In the genomic region with DNA sequence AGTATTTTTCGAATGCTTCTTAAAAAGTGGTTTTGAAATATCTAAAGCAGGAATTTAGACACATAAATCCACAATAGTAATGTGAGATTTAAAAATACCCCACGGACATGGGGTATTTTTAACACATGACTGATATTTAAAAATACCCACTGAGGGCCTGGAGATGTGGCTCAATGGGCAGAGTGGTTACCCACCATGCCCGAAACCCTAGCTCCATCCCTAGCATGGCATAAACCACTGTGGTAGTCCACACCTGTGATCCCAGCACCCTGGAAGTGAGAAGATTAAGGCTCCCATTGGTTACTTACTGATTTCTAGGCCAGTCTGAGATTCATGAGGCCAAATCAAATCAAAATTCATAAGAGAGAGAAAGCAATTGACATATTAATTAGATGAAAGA, we compare ENCODE assay signal across 17 mouse cellular contexts. TPM values are rescaled to one million over a fixed set of nuclear protein-coding genes. Genes with fewer than 3 reads are reported as not detected.
"Had no signal": no experiment of that assay in that cellular context is flagged by ENCODE, and none has a peak within 500 bp of the region (broad histone marks: within the 10 kb centered on the region; RNA-seq: fewer than 3 reads in every experiment).

No protein-coding gene starts in this region.

- H3K4me1 ChIP-seq: limb, embryonic 12.5 days had no signal

- H3K36me3 ChIP-seq: limb, embryonic 12.5 days; midbrain, embryonic 12.5 days; neural tube, embryonic 15.5 days had no signal

- H3K9me3 ChIP-seq: midbrain, embryonic 12.5 days; neural tube, embryonic 15.5 days had no signal

- H3K27ac ChIP-seq: layer of hippocampus, adult 2 months; limb, embryonic 12.5 days; liver, embryonic 14.5 days; midbrain, embryonic 12.5 days; neural tube, embryonic 15.5 days; stomach, postnatal 0 days had no signal

- H3K27me3 ChIP-seq: neural tube, embryonic 15.5 days had no signal

- H3K4me2 ChIP-seq: limb, embryonic 12.5 days; midbrain, embryonic 12.5 days; neural tube, embryonic 15.5 days had no signal

- DNase-seq: kidney, postnatal 10 days; kidney, postnatal 4 days; liver; lung, adult 18-20 months; right cerebral cortex, adult 18-20 months; right cerebral cortex, postnatal 25 days had no signal

- H3K9ac ChIP-seq: limb, embryonic 12.5 days; liver, embryonic 14.5 days; midbrain, embryonic 12.5 days; neural tube, embryonic 15.5 days had no signal

- H3K4me3 ChIP-seq: layer of hippocampus, adult 2 months; limb, embryonic 12.5 days; midbrain, embryonic 12.5 days; neural tube, embryonic 15.5 days had no signal

RNA-seq across cellular contexts. Expression of a gene that starts 2.0 kb away (rescaled TPM):
- total RNA-seq: megakaryocyte-erythroid progenitor cell, adult 5-6 weeks; midbrain, postnatal 0 days had no signal
- polyA plus RNA-seq: limb, embryonic 12.5 days; lung, embryonic 16.5 days; midbrain, embryonic 12.5 days; neural tube, embryonic 11.5 days; small intestine, adult 2 months; stomach, postnatal 0 days had no signal
